Mouse (Mus musculus) spleen, postnatal 4 days (tissue): ENCODE measurements around the gene Serpina3b.

ENCODE experiments used
- DNase-seq, 2 experiments: peaks; one replicate each; pipeline ENCODE4 v3.0.0; 2022; ENCODE audit warnings: low spot score in 2 of 2

Serpina3b gene

DNA sequence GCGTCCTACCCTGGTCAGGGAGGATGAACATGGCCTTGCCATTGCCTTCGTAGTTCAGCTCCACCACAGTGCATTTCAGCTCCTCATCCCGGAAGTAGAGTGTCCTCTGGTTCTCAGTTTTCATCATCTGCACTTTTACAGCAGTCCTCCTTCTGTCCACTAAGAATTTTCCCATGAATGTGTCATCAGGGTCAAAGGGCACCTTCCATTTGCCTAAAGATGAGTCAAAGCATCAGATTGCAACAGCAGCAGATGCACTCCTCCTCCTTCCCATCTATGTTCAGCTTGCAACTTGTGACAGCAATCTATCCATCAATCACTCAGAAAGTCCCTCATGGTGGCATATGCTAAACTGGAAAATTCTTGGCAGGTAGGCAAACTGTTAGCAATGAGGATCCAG is 47.8 kb downstream of the Serpina3b start:
- DNase-seq = no peak

DNA sequence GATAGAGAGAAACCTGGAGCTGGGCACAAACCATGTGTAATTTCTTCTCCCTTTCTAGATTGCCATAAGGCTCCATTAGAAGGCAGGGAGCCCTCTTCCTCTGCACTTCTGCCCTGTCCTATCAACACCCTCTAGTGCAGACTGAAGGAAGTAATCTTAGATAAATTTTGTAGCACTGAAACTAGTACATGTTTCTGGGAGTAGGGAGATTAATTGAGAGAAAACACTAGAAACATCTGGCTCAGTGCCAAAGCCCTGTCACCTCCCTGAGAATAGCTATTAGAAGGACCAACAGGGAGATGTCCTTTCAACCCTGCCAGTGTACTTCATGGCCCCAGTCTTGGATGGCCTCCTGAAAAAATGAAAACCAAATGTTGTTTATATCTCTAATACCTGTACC is 50.8 kb downstream of the Serpina3b start:
- no peak for DNase-seq

DNA sequence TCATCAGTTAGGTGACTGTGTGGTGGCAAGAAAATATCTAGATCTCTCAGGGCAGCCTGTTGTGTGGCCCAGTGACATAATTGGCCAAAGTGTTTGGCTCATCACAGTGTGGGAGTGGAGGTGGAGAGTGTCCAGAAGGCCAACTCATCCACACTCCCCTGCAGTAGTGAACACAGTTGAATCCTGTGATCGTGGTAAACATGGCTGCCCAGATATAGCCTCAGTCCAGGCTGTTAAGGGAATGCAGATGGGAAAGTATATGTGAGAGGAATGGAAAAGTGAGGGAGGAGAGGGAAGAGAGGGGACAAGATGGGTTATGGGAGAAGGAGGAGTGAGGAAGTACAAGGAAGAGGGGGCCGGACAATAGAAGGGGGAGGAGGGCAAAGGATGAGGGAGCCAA is 51.2 kb downstream of the Serpina3b start:
- no peak for DNase-seq

DNA sequence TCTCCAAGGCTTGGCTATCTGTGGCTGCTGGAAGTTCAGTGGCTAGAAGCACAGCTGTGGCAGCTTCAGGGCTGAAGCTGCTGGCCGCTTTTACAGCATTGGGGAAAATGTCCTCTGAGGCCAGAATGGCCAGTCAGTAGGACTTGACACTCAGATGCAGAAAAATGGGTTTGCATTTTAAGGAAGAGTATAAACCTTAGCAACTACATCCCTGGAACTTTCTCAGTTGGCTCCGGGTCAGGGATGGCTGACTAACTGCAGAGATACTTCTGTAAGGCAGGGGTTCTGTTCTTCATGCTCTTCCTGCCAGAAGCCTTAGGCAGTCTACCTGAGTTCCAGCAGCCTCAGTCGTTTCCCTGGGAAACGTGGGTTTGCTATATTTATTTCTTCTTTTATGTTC is 57.2 kb downstream of the Serpina3b start:
- DNase-seq = no peak

DNA sequence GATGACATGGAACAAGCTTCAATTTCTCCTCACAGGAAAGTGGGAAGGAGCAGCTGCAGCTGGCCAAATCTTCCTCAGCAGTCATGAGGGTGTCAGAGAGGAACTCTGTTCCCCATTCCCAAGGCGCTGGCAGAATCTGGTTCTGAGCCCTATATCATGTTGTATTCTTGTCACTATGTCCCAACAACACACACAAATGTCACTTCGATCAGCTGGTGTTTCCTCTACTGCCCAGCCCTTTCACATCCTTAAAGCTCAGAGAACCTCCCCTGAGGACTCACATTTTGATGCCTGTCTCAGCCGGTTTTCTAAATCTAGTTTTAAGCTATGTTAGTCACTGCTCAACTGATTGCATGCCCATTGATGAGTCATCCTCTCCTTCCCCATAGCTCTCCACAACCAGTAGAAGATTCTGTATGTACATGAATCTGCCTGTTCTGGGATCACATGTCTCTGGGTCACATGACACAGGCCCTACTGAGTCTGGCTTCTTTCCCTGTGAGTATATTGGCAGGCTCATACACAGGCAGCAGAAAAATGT is 58.3 kb downstream of the Serpina3b start:
- no peak for DNase-seq
